Mouse (Mus musculus): ENCODE data around the gene Mlxipl.
"Not testable (repeated sequence)": the region's sequence is repeated elsewhere in the genome, so short reads cannot be mapped to it uniquely, and the experiment has no call there.

Gene Mlxipl

GRCm38 (mm10) chr5:135089653-135090052 is at the start of gene Mlxipl:
Mlxipl (plus strand) TSS chr5:135089890.
- no peak for DNase-seq

- no peak for DNase-seq
Observed at GRCm38 (mm10) chr5:135040059-135040458, 49.6 kb upstream of the Mlxipl start.

- DNase-seq = no peak
Observed at GRCm38 (mm10) chr5:135040777-135041176, 48.9 kb upstream of the Mlxipl start.

- DNase-seq = no peak
Observed at GRCm38 (mm10) chr5:135042105-135042788, 47.4 kb upstream of the Mlxipl start.

- no peak for DNase-seq
Observed at GRCm38 (mm10) chr5:135044575-135044974, 45.1 kb upstream of the Mlxipl start.

- DNase-seq = no peak
Observed at GRCm38 (mm10) chr5:135048539-135048938, 41.2 kb upstream of the Mlxipl start.

GRCm38 (mm10) chr5:135049268-135049667 is 40.4 kb upstream of the Mlxipl start:
- not testable (repeated sequence) for DNase-seq

- no peak for DNase-seq
Observed at GRCm38 (mm10) chr5:135053356-135053755, 36.3 kb upstream of the Mlxipl start.

- DNase-seq = peak; percentile 99
Observed at GRCm38 (mm10) chr5:135063629-135064381, 25.9 kb upstream of the Mlxipl start, which contains the start of gene Dnajc30. Dnajc30 (plus strand) TSS chr5:135064202.

GRCm38 (mm10) chr5:135064382-135064766 is 25.3 kb upstream of the Mlxipl start:
- peak; percentile 34 for DNase-seq

GRCm38 (mm10) chr5:135064909-135065446 is 24.7 kb upstream of the Mlxipl start, which contains the start of gene Bud23:
Bud23 (minus strand) TSS chr5:135064959.
- not testable (repeated sequence) for DNase-seq

- no peak for DNase-seq
Observed at GRCm38 (mm10) chr5:135066008-135066407, 23.7 kb upstream of the Mlxipl start.

GRCm38 (mm10) chr5:135070448-135070847 is 19.2 kb upstream of the Mlxipl start:
- no peak for DNase-seq

- DNase-seq = no peak
Observed at GRCm38 (mm10) chr5:135072061-135072460, 17.6 kb upstream of the Mlxipl start.

GRCm38 (mm10) chr5:135072720-135073119 is 17.0 kb upstream of the Mlxipl start:
- DNase-seq = no peak

GRCm38 (mm10) chr5:135073349-135074150 is 16.1 kb upstream of the Mlxipl start:
- no peak for DNase-seq

GRCm38 (mm10) chr5:135075655-135076054 is 14.0 kb upstream of the Mlxipl start:
- DNase-seq = no peak

GRCm38 (mm10) chr5:135076368-135076767 is 13.3 kb upstream of the Mlxipl start:
- no peak for DNase-seq

- peak; percentile 49 for DNase-seq
Observed at GRCm38 (mm10) chr5:135076931-135077505, 12.7 kb upstream of the Mlxipl start.

- DNase-seq = peak; percentile 99
Observed at GRCm38 (mm10) chr5:135077564-135078481, 11.9 kb upstream of the Mlxipl start, which contains the start of gene Vps37d. Vps37d (minus strand) TSS chr5:135078266.

- no peak for DNase-seq
Observed at GRCm38 (mm10) chr5:135078482-135078810, 11.2 kb upstream of the Mlxipl start.
